Mouse (Mus musculus): ENCODE measurements around the gene Grid1. TPM values are rescaled to one million over a fixed set of nuclear protein-coding genes. Genes with fewer than 3 reads are reported as not detected.

The Grid1 gene
- polyA plus RNA-seq, 1 experiment, result 0.24 TPM

DNA sequence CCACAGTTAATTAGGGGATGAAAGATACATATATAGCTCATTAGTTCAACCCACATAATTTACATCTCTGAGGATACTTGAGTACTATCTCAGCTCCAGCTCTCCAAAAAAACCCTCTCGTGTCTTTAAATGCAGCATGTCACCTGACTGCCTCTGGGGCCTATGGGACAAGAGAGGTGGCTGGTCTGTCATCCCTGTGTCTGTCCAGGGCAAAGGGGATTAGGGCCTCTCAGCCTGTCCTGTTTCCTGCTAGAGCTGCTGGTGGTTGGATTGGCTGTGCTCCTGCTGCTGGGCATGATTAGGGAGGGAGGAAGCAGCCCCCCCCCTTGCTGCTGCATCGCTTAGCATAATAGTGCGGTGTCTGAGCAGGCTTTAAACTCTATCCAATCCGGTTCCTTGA lies 88.9 kb downstream of the Grid1 start:
- H3K27me3 ChIP-seq (ENCODE audit: control insufficient read depth, insufficient read depth, low read length, poor library complexity, severe bottlenecking), result no peaks in the 10 kb centered on the region
- H3K9ac ChIP-seq (ENCODE audit: low read depth, poor library complexity, severe bottlenecking), result no peak overlapping the region
- no peaks in the 10 kb centered on the region for H3K4me1 ChIP-seq (ENCODE audit: control insufficient read depth, insufficient read depth, low read length)
- TF ChIP-seq CTCF (IDR thresholded peaks at IDR 0.05; ENCODE audit: low read depth, low read length) (no peak), POLR2A (IDR thresholded peaks at IDR 0.05; ENCODE audit: insufficient read depth, low read length) (no peak), EP300 (IDR thresholded peaks at IDR 0.05; ENCODE audit: insufficient read depth, low read depth, low read length) (no peak)
- H3K36me3 ChIP-seq (ENCODE audit: control insufficient read depth, insufficient read depth, low read length, poor library complexity, severe bottlenecking), result no peaks in the 10 kb centered on the region
- H3K9me3 ChIP-seq (replicated peaks; ENCODE audit: control insufficient read depth, insufficient read depth, low read length, poor library complexity, severe bottlenecking), result no peaks in the 10 kb centered on the region
- no peak overlapping the region for H3K4me3 ChIP-seq (ENCODE audit: low read depth, low read length)
- H3K27ac ChIP-seq (ENCODE audit: insufficient read depth, low read length), result no peak overlapping the region

DNA sequence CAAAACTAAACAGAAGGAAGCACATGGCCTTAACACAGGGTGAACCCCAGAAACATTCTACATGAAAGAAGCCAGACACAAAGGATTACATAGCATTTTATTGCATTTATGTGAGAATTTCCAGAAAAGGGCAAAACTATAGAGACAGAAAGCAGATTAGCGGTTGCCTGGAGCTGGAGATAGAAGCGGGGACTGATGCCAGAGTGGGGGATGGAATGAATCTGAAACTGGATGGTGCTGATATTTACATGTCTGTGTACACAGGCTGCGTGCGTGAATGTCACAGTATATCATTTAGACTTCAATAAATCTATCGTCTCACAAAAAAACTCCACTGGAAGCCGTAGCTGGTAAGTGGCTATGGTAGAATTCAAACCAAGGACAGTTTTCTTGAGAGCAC lies 96.4 kb downstream of the Grid1 start:
- no peak for TF ChIP-seq CTCF (IDR thresholded peaks at IDR 0.05; ENCODE audit: low read depth, low read length)
- TF ChIP-seq POLR2A (IDR thresholded peaks at IDR 0.05; ENCODE audit: insufficient read depth, low read length), result no peak
- no peak for TF ChIP-seq EP300 (IDR thresholded peaks at IDR 0.05; ENCODE audit: insufficient read depth, low read depth, low read length)
- no peak overlapping the region for H3K9ac ChIP-seq (ENCODE audit: low read depth, poor library complexity, severe bottlenecking)

DNA sequence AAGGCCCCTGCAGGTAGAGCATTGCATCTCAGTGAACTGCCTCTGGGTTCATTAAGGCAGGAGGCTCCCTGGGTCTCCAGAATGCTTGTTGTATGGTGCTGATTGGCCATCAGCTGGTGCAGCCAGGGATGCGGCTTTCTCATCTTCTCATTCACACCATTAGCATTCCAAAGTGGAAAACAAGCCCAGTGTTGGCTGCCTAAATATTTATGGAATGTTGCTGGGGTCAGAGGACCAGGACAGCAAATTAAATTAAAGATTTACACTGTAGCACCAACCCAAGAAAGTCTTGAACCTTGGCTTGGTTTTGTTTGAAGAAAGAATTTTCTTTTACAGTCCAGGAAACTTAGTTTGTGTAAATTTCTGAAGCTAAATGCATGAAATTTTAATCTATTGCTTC lies 97.2 kb downstream of the Grid1 start:
- Histone ChIP-seq H3K27ac (ENCODE audit: insufficient read depth, low read length) (no peak overlapping the region), H3K36me3 (ENCODE audit: control insufficient read depth, insufficient read depth, low read length, poor library complexity, severe bottlenecking) (no peaks in the 10 kb centered on the region)
- TF ChIP-seq POLR2A (IDR thresholded peaks at IDR 0.05; ENCODE audit: insufficient read depth, low read length) (no peak), EP300 (IDR thresholded peaks at IDR 0.05; ENCODE audit: insufficient read depth, low read depth, low read length) (no peak), CTCF (IDR thresholded peaks at IDR 0.05; ENCODE audit: low read depth, low read length) (no peak)

More for the DNA sequence above, 96.4 kb downstream of the Grid1 start:
- H3K27me3 ChIP-seq (ENCODE audit: control insufficient read depth, insufficient read depth, low read length, poor library complexity, severe bottlenecking), result no peaks in the 10 kb centered on the region
- no peaks in the 10 kb centered on the region for H3K4me1 ChIP-seq (ENCODE audit: control insufficient read depth, insufficient read depth, low read length)
- H3K4me3 ChIP-seq (ENCODE audit: low read depth, low read length), result no peak overlapping the region
- H3K27ac ChIP-seq (ENCODE audit: insufficient read depth, low read length), result no peak overlapping the region
- H3K9me3 ChIP-seq (replicated peaks; ENCODE audit: control insufficient read depth, insufficient read depth, low read length, poor library complexity, severe bottlenecking), result no peaks in the 10 kb centered on the region
- H3K36me3 ChIP-seq (ENCODE audit: control insufficient read depth, insufficient read depth, low read length, poor library complexity, severe bottlenecking), result no peaks in the 10 kb centered on the region

DNA sequence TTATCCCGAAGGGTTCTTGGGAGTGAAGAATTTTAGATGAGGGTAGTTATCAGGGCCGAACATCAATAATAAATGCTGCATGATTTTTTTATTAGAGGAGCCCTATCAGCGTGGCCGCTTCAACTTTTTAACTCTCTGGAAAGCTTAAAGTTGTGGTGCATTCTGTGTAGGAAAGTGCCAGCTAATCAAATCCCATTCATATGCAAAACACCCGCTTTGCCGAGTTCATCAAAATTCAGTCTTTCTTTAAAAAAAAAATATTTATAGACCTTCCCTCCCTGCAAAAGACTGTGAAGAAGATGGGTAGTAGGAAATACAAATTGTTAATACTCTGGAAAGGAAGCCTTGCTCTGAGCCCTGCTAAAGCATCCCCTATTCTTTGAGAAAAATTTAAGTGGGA lies 99.3 kb downstream of the Grid1 start:
- Histone ChIP-seq H3K27me3 (ENCODE audit: control insufficient read depth, insufficient read depth, low read length, poor library complexity, severe bottlenecking) (no peaks in the 10 kb centered on the region), H3K4me1 (ENCODE audit: control insufficient read depth, insufficient read depth, low read length) (no peaks in the 10 kb centered on the region), H3K9ac (ENCODE audit: low read depth, poor library complexity, severe bottlenecking) (no peak overlapping the region), H3K4me3 (ENCODE audit: low read depth, low read length) (no peak overlapping the region), H3K9me3 (replicated peaks; ENCODE audit: control insufficient read depth, insufficient read depth, low read length, poor library complexity, severe bottlenecking) (no peaks in the 10 kb centered on the region), H3K27ac (ENCODE audit: insufficient read depth, low read length) (no peak overlapping the region), H3K36me3 (ENCODE audit: control insufficient read depth, insufficient read depth, low read length, poor library complexity, severe bottlenecking) (no peaks in the 10 kb centered on the region)
- no peak for TF ChIP-seq POLR2A (IDR thresholded peaks at IDR 0.05; ENCODE audit: insufficient read depth, low read length)
- TF ChIP-seq CTCF (IDR thresholded peaks at IDR 0.05; ENCODE audit: low read depth, low read length), result no peak
- no peak for TF ChIP-seq EP300 (IDR thresholded peaks at IDR 0.05; ENCODE audit: insufficient read depth, low read depth, low read length)

More for the DNA sequence above, 97.2 kb downstream of the Grid1 start:
- Histone ChIP-seq H3K4me3 (ENCODE audit: low read depth, low read length) (no peak overlapping the region), H3K9ac (ENCODE audit: low read depth, poor library complexity, severe bottlenecking) (no peak overlapping the region), H3K4me1 (ENCODE audit: control insufficient read depth, insufficient read depth, low read length) (no peaks in the 10 kb centered on the region), H3K27me3 (ENCODE audit: control insufficient read depth, insufficient read depth, low read length, poor library complexity, severe bottlenecking) (no peaks in the 10 kb centered on the region), H3K9me3 (replicated peaks; ENCODE audit: control insufficient read depth, insufficient read depth, low read length, poor library complexity, severe bottlenecking) (no peaks in the 10 kb centered on the region)

DNA sequence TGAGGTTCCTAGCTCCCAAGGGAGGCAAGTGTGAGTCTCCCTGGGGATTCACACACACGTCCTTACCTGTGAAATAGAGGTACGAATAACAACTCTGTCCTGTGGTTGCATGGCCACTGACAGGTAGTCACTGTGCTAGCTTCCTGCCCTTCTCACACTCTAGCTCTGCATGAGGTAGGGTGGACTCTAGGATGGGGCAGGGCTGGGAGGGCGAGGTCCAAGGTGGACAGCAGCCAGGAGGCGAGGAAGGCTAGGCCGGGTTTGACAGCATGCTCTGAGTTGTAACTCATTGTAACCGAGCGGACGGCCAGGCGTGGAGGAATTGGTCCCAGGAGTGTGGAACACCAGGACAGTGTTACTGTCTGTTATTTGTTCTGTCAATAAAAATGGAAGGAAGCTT lies 101.4 kb downstream of the Grid1 start:
- Histone ChIP-seq H3K4me3 (ENCODE audit: low read depth, low read length) (no peak overlapping the region), H3K27me3 (ENCODE audit: control insufficient read depth, insufficient read depth, low read length, poor library complexity, severe bottlenecking) (no peaks in the 10 kb centered on the region), H3K27ac (ENCODE audit: insufficient read depth, low read length) (no peak overlapping the region), H3K9me3 (replicated peaks; ENCODE audit: control insufficient read depth, insufficient read depth, low read length, poor library complexity, severe bottlenecking) (no peaks in the 10 kb centered on the region), H3K9ac (ENCODE audit: low read depth, poor library complexity, severe bottlenecking) (no peak overlapping the region), H3K4me1 (ENCODE audit: control insufficient read depth, insufficient read depth, low read length) (no peaks in the 10 kb centered on the region), H3K36me3 (ENCODE audit: control insufficient read depth, insufficient read depth, low read length, poor library complexity, severe bottlenecking) (no peaks in the 10 kb centered on the region)
- no peak for TF ChIP-seq POLR2A (IDR thresholded peaks at IDR 0.05; ENCODE audit: insufficient read depth, low read length)
- no peak for TF ChIP-seq CTCF (IDR thresholded peaks at IDR 0.05; ENCODE audit: low read depth, low read length)
- no peak for TF ChIP-seq EP300 (IDR thresholded peaks at IDR 0.05; ENCODE audit: insufficient read depth, low read depth, low read length)

DNA sequence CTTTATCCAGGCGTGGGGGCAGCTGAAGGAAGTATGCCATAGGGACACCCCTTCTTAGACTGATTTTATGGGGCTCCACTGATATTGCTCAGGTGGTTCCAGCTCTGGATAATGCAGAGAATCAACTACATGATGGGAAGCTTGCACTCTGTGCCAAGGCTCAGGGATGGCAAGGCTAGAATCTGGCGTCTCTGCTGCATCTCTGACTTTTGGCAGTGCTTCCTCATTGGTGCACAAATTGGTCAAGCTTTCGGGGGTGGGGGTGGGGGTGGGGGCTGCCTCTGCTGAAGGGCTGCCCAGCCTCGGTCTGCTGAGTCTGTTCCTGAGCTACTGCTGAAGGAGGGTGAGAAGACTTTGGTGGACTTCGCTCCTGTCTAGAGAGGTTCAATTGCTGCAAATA lies 105.1 kb downstream of the Grid1 start:
- Histone ChIP-seq H3K4me3 (ENCODE audit: low read depth, low read length) (no peak overlapping the region), H3K27ac (ENCODE audit: insufficient read depth, low read length) (no peak overlapping the region), H3K36me3 (ENCODE audit: control insufficient read depth, insufficient read depth, low read length, poor library complexity, severe bottlenecking) (no peaks in the 10 kb centered on the region), H3K9ac (ENCODE audit: low read depth, poor library complexity, severe bottlenecking) (no peak overlapping the region), H3K9me3 (replicated peaks; ENCODE audit: control insufficient read depth, insufficient read depth, low read length, poor library complexity, severe bottlenecking) (no peaks in the 10 kb centered on the region), H3K4me1 (ENCODE audit: control insufficient read depth, insufficient read depth, low read length) (no peaks in the 10 kb centered on the region), H3K27me3 (ENCODE audit: control insufficient read depth, insufficient read depth, low read length, poor library complexity, severe bottlenecking) (no peaks in the 10 kb centered on the region)
- TF ChIP-seq CTCF (IDR thresholded peaks at IDR 0.05; ENCODE audit: low read depth, low read length), result no peak
- no peak for TF ChIP-seq EP300 (IDR thresholded peaks at IDR 0.05; ENCODE audit: insufficient read depth, low read depth, low read length)
- TF ChIP-seq POLR2A (IDR thresholded peaks at IDR 0.05; ENCODE audit: insufficient read depth, low read length), result no peak
